Mouse (Mus musculus) spleen, postnatal 36 days (tissue): ENCODE measurements around the gene Mn1.

Source experiments
- DNase-seq, 2 experiments: peaks; one replicate each; pipeline ENCODE4 v3.0.0; 2022; ENCODE audit warnings: low spot score in 2 of 2, mixed read lengths in 1 of 2

Gene Mn1

DNA sequence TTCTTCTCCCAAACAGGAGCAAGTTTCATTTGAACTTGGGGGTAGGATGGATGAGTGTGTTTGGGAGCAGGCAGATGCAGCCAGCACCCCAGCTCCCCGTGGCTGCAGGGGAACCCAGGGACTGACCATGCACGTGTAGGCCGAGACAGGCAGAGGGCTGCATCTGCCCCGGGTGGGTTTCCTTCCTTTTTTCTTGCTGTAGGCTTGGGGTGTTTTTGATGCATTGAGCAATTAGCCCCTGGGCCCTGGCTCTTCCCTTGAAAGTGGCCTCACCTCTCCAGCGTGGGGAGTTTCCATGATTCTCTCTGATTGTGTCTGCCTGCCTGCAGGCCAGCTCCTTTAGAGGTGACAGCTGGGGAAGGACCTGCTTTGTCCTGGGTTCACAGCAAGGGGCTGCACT, 15.7 kb downstream of the Mn1 start:
- DNase-seq = no peak

DNA sequence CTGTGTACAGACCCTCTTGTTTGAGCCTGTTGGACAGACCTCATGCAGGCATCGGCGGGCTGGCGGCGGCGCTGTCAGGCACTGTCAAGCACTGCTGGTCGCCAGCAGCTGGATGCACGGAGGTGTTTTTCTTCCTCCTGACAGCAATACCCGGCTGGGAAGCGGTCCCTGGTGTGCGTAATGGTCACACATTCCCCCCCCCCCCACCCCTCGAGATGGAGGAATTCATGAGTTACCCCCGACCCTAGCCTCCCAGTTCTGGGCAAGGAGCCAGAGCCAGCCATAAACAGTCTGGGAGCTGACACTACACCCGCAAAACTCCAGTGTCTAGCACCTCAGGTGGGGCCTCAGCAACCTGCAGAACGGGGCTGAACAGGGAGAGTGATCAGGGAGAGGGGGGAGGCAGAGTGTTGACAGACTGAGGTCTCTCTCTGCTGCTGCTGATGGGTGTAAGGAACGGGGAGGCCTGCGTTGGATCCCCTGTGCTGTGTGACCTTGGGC, 17.2 kb downstream of the Mn1 start:
- DNase-seq = no peak

DNA sequence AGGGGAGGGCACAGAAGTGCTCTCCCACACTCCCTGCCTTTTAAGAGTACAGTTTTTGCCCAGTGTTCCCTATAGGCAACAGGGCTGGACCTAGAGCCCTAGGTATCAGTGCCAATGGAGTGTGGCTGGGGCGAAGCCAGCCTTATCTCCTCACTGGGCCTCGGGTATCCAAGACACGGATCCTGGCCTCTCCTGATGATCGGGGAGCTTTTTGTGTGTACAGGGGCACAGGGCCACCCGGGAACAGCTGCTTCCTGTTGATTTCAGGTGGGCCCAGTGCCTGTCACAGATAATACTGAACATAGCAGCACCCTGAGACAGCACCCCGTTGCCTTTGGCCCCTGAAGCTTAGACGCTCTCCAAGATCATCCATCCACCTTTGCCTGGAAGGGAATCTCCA, 19.1 kb downstream of the Mn1 start:
- no peak for DNase-seq

DNA sequence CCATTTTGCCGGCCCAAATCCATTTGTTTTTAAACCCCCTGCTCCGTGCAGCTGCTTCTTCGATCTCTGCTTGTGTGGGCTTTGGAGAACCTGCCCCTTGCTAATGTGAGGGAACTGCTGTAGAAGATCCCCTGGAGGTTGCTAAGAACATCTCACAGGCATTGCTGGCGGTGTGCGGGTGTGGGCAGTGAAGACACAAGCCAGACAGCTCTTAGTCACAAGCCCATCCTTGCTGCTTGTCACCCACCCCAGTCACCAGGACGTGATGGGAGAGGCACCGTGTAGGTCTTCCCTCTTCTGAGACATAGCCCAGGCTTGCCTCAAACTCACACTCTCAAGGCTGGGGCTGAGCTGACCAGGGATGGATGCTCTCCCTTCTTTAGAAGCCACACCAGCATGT, 20.0 kb downstream of the Mn1 start:
- DNase-seq = no peak

DNA sequence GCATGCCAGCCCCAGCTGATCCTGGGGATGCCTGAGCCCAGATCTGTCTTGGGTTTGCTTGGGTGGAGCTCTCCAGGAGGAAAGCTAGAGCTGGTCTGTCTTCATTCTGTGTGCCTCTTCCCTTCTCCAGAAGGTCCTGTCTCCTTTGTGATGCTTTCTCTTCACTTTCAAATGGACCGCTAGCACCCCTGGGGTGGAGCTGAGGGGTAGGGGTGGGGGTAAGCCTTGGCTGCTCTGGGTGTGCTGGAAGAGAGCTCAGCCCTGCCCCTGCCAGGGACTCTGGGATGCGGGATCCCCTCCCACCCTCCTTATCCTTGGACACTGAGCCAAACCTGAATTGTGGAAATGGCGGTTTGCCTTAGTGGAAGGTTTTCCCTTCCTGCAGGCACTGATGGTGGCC, 21.2 kb downstream of the Mn1 start:
- DNase-seq = no peak

GRCm38 (mm10) chr5:111438821-111439220, 21.7 kb downstream of the Mn1 start:
- no peak for DNase-seq

DNA sequence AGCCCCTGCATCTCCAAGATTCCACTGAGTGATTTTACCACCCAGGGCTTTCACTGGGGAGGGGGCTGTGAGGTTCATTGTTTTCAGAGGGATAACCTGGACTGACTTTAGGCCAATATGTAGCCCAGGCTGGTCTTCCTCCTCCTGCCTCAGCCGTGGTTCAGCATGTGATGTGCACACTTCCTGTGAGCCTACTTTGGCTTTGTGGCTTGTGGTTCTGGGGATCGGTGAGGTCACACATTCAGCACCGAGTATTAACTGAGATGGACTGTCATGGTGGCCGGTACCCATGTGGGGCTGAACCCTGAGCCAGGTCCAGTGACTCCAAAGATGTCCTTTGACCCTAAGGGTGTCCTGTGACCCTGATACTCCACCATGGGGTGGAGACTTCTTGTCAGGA, 23.1 kb downstream of the Mn1 start:
- no peak for DNase-seq

- DNase-seq = no peak
Observed at GRCm38 (mm10) chr5:111442151-111442871, 25.1 kb downstream of the Mn1 start.

GRCm38 (mm10) chr5:111443636-111444035, 26.5 kb downstream of the Mn1 start:
- DNase-seq = no peak

- DNase-seq = no peak
Observed at GRCm38 (mm10) chr5:111444361-111444760, 27.2 kb downstream of the Mn1 start.

GRCm38 (mm10) chr5:111446652-111447051, 29.5 kb downstream of the Mn1 start:
- no peak for DNase-seq

DNA sequence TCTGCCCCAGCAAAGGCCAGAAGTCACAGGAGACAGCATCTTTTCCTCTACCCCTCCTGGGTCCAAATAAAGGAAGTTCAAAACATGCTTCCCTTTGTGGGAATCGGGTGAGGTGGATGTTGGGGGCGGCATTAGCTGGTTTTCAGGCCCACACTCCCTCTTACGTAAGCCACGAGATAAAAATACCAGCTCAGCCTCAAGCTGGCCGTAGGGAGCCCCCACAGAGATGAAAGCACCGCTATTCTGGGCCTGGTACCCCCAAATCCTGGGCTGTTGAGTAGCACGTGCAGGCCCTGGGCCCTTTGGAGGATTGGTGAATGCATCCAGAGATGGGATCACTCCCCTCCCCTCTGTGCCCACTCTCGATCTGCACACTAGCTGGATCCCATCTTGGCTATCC, 32.5 kb downstream of the Mn1 start:
- DNase-seq = no peak

DNA sequence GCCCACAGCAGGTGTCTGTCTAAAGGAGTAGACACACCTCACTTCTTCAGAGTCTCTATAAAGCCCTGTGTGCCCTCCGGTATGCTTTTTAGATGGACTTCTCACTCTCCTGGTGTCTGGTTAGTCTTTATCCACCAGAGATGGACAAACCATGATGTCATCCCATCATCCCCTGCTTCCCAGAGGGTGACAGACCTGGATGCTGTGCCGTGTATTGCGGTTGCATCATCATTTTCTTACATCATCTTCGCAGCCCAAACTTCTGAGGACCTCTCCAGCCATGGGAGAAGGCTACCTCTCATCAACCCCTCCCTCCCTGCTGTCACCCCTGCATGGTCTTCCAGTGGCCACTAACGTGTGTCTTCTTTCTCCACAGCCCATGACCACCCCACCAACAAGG, 37.1 kb downstream of the Mn1 start:
- no peak for DNase-seq

DNA sequence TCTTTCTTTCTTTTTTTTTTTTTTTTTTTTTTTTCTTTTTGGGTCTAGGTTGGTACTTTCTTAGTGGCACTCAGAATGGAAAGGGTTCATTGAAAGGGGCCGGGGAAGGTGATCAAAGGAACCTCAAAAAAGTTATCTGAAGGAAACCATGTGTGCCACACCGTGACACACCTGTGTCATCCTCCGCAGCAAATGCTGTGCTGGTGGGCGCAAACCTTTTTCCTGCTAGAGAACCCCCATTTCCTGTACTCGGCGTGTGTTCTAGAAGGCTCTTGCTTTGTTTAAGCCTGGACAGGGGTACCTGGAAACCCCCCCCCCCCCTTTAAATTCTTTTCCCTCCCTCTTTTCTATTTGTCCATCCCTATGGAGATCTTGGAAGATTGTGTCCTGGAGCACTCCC, 37.7 kb downstream of the Mn1 start:
- no peak for DNase-seq

DNA sequence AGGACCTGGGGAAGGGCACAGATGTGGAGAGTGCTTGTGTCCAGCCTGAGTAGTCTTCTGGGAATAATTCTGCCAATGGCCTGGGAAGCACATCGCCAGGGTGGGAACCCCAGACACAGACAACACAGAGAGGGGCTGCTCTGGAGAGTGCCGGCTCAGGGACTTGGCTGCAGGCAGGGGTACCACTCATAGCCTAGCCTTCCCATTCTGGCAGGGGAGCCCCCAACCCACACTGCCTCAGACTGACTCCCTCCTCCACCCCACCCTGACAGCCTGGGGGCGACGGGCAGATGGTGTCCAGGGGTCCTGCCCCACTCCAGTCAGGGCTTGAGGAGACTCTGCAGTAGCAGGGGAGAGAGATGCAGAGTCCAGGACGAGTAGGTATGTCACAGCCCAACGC, 41.5 kb downstream of the Mn1 start:
- no peak for DNase-seq

DNA sequence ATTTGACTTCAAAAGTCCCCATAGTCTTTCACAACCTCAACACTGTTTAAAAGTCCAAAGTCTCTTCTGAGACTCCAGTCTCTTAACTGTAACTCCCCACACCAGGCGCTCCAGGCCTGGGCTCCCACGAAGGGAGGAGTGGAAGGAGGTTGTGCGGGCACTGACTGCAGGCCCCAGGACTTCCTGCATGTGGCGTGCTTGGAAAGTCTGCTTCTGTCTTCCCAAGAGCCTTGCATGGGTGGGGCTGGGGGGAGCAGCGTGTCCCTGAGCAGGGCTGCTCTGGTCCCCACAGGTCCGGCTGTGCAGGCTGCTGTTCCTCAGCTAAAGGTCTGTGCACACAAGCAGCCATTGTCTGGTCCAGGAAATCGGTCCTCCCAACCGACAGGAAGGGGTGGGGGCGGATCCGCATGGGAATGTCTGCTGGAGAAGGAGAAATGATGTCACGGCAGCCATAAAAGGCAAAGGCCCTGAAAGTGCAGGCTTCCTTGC, 48.7 kb downstream of the Mn1 start:
- DNase-seq = no peak

GRCm38 (mm10) chr5:111466429-111466828, 49.3 kb downstream of the Mn1 start:
- DNase-seq = no peak

DNA sequence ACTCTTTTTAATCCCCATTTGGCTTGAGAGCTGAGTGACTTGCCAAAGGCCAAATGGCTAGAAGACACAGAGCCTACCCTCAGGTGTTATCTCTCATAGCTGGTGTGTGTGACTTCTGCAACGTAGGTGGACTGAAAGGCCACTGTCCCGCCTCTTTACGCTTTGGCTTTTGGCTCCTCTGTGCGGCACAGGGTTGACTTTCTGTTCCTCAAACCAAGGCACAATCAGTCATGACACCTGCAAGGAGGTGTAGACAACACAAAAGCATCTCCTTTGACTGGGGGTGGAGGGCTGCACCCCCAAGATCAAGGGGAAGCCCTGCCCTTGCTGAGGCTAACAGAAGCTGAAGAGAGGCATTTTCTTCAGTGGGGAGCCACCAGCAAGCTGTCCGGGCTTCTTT, 50.5 kb downstream of the Mn1 start:
- peak; percentile 51 to 57 for DNase-seq

GRCm38 (mm10) chr5:111469195-111469882, 52.2 kb downstream of the Mn1 start:
- DNase-seq = no peak

- DNase-seq = no peak
Observed at GRCm38 (mm10) chr5:111470875-111471274, 53.7 kb downstream of the Mn1 start.

DNA sequence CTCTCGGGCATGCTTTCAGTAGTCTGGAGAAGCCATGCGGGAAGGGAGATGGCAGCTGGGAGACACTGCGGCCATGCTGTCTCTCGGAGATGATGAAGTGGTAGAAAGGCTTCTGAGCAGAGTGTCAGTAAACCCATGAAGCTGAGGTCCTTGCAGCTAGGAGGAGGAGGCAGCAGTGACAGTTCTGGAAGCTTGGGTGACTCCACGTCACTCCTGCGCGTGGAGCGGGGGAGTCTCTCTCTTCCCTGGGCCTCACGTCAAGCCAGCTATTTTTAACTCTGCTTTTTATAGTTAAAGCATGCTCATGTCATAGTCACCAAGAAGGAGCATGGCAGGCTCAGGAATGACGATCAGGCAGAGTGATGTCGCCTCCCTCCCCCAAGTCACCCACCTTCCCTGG, 56.3 kb downstream of the Mn1 start:
- no peak for DNase-seq

- no peak for DNase-seq
Observed at GRCm38 (mm10) chr5:111475721-111476120, 58.6 kb downstream of the Mn1 start.

- DNase-seq = no peak
Observed at GRCm38 (mm10) chr5:111476141-111476540, 59.0 kb downstream of the Mn1 start.
